Mouse (Mus musculus) urinary bladder, postnatal 10 days (tissue): Measurements from ENCODE around the gene Inafm2.

Experiments
- DNase-seq: peaks from one replicate; pipeline ENCODE4 v3.0.0; 2022; ENCODE audit warnings: low spot score

Gene Inafm2

DNA sequence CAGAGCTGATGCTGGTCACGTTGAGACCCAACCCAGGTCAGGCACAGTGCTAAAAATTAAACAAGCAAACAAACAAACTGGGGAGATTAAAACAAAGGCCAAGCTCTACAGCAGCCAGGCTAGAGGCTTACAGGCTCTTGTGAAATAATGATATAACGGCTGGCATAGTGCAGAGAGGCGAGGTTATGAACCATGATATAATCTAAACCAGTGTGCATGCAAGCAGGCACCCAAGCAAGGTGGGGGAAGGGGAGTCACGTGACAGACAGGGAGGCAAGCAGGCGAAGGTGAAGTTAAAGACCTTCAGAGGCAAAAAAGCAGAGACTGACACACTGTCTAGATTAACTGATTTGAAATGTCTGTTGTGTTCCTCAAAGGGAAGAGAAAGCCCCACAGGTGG, 37.5 kb downstream of the Inafm2 start:
- DNase-seq: no peak

- no peak for DNase-seq
These were observed 38.1 kb downstream of the Inafm2 start for GRCm38 (mm10) chr2:118783663-118784062.

DNA sequence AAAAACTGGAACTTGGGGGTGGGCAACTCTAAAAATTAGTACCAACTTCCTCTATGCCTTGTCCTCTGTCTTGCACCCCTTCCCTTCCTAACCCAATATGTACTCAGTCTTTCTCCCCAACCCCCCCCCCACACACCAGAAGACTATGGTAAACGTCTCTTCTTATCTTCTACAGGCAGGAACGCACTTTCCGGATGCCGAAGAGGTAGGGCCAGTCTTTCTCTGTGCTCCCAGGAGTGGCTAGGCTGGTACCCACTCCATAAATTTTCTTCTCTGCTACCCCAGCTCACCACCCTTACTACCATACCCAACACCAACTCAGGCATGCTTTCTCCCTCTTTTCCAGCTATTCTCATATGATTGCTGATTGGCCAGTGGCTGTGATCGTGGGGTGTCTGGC, 41.0 kb downstream of the Inafm2 start:
- no peak for DNase-seq

DNA sequence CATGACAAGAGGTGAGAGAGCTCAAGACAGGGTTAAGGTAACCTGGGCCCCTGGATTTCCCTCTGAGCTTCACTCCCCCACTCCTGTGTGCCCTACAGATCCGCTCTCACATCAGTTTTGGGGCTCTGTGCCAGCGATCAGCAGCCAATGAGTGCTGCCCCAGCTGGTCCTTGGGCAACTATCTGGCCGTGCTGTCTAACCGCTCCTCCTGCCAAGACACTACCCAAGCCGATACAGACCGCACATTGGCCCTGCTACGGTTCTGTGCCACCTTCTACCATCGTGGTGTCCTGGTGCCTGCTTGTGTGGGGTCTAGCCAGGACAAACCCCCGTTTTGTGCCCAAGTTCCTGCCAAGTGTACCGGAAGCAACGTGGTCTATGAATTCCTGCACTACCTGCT, 43.9 kb downstream of the Inafm2 start:
- no peak for DNase-seq

- no peak for DNase-seq
These were observed 44.6 kb downstream of the Inafm2 start for GRCm38 (mm10) chr2:118790221-118790550.

DNA sequence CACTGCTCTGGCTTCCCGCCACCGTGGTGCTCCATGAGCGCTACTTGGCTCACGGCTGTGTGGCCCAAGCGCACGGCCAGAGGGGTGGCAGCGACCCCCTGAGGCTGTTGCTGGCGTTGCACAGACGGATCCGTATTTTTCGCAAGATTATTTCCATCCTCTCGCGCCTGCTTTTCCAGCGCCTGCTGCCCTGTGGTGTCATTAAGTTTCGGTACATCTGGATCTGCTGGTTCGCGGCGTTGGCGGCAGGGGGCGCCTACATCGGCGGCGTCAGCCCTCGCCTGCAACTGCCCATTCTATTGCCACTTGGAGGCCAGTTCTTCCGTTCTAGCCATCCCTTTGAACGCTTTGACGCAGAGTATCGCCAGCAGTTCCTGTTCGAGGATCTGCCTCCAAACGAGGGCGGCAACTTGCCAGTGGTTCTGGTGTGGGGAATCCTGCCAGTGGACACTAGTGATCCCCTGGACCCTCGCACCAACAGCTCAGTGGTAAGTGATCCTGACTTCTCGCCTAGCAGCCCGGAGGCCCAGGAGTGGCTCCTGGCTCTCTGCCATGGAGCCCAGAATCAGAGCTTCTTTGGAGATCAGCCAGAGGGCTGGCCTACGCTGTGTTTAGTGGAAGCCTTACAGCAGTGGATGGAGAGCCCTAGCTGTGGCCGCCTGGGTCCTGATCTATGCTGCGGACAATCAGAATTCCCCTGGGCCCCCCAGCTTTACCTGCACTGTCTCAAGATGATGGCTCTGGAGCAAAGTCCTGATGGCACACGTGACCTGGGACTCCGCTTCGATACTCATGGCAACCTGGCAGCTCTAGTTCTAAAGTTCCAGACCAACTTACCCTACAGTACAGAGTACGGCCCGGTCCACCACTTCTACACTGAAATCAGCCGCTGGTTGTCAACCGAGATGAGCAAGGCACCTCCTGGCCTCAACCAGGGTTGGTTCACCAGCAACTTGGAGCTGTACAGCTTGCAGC, 45.3 kb downstream of the Inafm2 start:
- DNase-seq: no peak

- DNase-seq: no peak
These were observed 46.2 kb downstream of the Inafm2 start for GRCm38 (mm10) chr2:118791591-118792258.

GRCm38 (mm10) chr2:118792259-118792613, 46.7 kb downstream of the Inafm2 start:
- no peak for DNase-seq

GRCm38 (mm10) chr2:118793636-118794035, 48.1 kb downstream of the Inafm2 start:
- DNase-seq: no peak
